Mouse (Mus musculus) midbrain, embryonic 11.5 days (tissue): ENCODE results near the gene Ccdc88c. TPM values are rescaled to one million over a fixed set of nuclear protein-coding genes. Genes with fewer than 3 reads are reported as not detected.
A peak's percentile ranks its signal among the peaks of the same experiment; 100 is the strongest.

Experiments
- ATAC-seq: fragments of 200-750 bp; cut with Nextera tagmentation; 2 replicates; pipeline ENCODE4 v1.8.0; 2017; ENCODE audit warnings: moderate TSS enrichment, moderate library complexity; ENCODE audit not compliant: low FRiP score
- DNase-seq: peaks from one replicate; pipeline ENCODE4 v3.0.0; 2015; ENCODE audit warnings: low spot score; ENCODE audit errors: missing footprints
- H3K27ac ChIP-seq: fragments of 300-500 bp; sonication (generic); 2 replicates; pipeline ENCODE4 v1.5.1; 2014; ENCODE audit warnings: low read depth, low read length
- H3K27me3 ChIP-seq: fragments of 300-500 bp; sonication (generic); 2 replicates; pipeline ENCODE4 v1.6.1; 2014; ENCODE audit warnings: mild to moderate bottlenecking, low read length, moderate library complexity, mixed read lengths; ENCODE audit not compliant: control insufficient read depth, insufficient read depth
- H3K36me3 ChIP-seq: fragments of 300-500 bp; sonication (generic); 2 replicates; pipeline ENCODE4 v1.6.1; 2014; ENCODE audit warnings: mild to moderate bottlenecking, low read length, moderate library complexity, mixed read lengths; ENCODE audit not compliant: control insufficient read depth, insufficient read depth
- H3K4me1 ChIP-seq: fragments of 300-500 bp; sonication (generic); 2 replicates; pipeline ENCODE4 v1.6.1; 2014; ENCODE audit warnings: low read length; ENCODE audit not compliant: control insufficient read depth, insufficient read depth
- H3K4me2 ChIP-seq: fragments of 300-500 bp; sonication (generic); 2 replicates; pipeline ENCODE4 v1.6.1; 2014; ENCODE audit warnings: mild to moderate bottlenecking, moderate library complexity
- H3K4me3 ChIP-seq: fragments of 300-500 bp; sonication (generic); 2 replicates; pipeline ENCODE4 v1.5.1; 2014; ENCODE audit warnings: low read depth, low read length
- H3K9ac ChIP-seq: fragments of 300-500 bp; sonication (generic); 2 replicates; pipeline ENCODE4 v1.6.1; 2014; ENCODE audit warnings: low read length
- H3K9me3 ChIP-seq: fragments of 300-500 bp; sonication (generic); 2 replicates; pipeline ENCODE4 v1.6.1; 2016; ENCODE audit warnings: low read length; ENCODE audit not compliant: control insufficient read depth
- WGBS: fragments of 180-500 bp; shearing (Covaris S2); extraction: QIAGEN DNeasy Blood & Tissue Kit; methylation state at CpG from one replicate; pipeline ENCODE4 v1.1.7; 2014; 5-methylcytosine and 5-hydroxymethylcytosine counted together
- polyA plus RNA-seq: library from polyadenylated mRNA; unstranded; fragments of >200 nt; fragmentation: Nextera tagmentation; extraction: Ambion mirVana; gene quantifications from 2 replicates; pipeline ENCODE4 v1.2.1, GENCODE M21; 2014

The Ccdc88c gene
- polyA plus RNA-seq, 1 experiment from 2014 or later = 11.0 TPM

DNA sequence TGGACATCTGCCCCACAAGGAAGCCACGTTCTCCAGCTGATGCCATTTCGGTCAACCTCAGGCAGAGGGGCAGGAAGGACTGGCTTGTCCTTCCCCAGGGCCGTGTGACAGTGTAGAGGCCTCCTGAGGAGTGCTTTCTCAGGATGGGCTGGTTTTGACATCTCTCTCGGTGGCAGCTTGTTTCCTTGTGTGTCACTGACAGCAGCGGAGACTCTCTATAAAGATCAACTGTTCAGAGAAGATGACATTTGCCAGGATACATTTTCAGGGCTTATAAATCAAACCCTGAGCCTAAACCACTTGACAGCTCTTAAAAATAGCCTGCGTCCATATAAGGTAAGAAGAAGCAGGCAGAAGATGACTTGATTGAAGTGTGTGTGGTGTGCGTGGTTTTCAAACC lies 59.0 kb downstream of the Ccdc88c start:
- WGBS = 84% methylated on average over 7 of the region's 7 CpGs
- Histone ChIP-seq H3K9me3 (no peaks in the 10 kb centered on the region), H3K27ac (no peak overlapping the region), H3K36me3 (peaks cover 10% of the 10 kb centered on the region; the same call in 1 of the 2 replicates), H3K4me3 (no peak overlapping the region), H3K4me2 (no peak overlapping the region), H3K27me3 (no peaks in the 10 kb centered on the region), H3K9ac (no peak overlapping the region), H3K4me1 (no peaks in the 10 kb centered on the region)
- no peak for ATAC-seq
- no peak for DNase-seq

DNA sequence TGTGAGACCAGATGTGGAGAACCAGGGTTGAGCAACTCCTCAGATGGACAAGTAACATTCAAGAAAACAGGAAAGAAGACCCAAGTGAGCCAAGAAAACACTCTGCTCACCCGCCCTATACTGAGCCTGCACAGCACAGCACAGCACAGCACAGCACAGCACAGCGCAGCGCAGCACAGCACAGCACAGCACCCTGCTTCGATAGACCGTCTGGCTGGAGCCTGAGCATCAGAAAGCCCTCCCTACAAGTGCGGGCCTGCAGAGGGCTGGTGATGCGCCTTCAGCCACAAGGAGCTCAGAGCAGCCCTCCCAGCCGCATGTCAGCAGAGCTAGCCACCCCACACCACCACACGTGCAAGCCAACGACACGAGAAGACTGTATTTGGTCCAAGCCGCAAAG lies 61.5 kb downstream of the Ccdc88c start:
- no peak overlapping the region for H3K27ac ChIP-seq
- no peak overlapping the region for H3K9ac ChIP-seq
- ATAC-seq (no peak), DNase-seq (no peak)
- no peaks in the 10 kb centered on the region for H3K4me1 ChIP-seq
- 92% methylated on average over 12 of the region's 12 CpGs for WGBS
- no peaks in the 10 kb centered on the region for H3K9me3 ChIP-seq
- no peak overlapping the region for H3K4me2 ChIP-seq
- H3K4me3 ChIP-seq = no peak overlapping the region
- H3K36me3 ChIP-seq = peaks cover 10% of the 10 kb centered on the region; the same call in 1 of the 2 replicates
- no peaks in the 10 kb centered on the region for H3K27me3 ChIP-seq

DNA sequence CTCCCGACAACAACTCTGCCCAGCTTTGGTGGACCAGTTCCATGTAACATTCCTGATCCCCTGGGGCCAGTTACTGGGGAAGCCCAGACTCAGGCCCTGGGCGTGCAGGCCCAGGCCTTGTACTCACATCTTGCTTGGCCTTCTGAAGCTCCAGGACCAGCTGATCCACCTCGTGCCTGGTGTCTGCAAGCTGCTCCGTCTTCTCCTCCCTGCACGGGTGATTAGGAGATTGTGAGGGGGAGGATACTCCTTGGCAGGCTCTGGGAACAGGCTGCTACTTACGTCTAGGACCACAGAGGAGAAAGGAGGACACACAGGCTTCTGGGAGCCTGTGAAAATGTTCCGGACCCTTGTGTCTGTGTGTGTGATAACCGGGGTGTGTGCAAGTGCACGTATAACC lies 62.6 kb downstream of the Ccdc88c start:
- Histone ChIP-seq H3K27me3 (no peaks in the 10 kb centered on the region), H3K4me1 (no peaks in the 10 kb centered on the region), H3K36me3 (peaks cover 10% of the 10 kb centered on the region; the same call in 1 of the 2 replicates), H3K4me2 (no peak overlapping the region), H3K27ac (no peak overlapping the region), H3K9ac (no peak overlapping the region), H3K4me3 (no peak overlapping the region), H3K9me3 (no peaks in the 10 kb centered on the region)
- no peak for ATAC-seq
- no peak for DNase-seq
- WGBS = 91% methylated on average over 9 of the region's 9 CpGs

DNA sequence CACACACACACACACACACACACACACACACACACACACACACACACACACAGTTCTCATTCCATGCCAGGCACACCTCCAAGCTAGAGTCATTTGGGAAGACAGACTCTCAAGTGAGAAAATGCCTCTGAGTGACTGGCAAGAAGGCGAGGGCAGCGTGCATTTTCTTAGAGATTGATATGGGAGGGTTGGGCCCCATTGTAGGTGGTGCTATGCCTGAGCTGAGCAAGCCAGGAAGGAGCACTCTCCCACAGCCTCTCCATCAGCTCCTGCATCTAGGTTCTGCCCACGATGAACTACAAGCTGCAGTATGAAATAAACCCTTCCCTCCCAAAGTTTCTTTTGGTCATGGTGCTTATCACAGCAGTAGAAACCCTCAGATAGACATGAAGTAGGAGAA lies 63.6 kb downstream of the Ccdc88c start:
- 99% methylated on average over 3 of the region's 3 CpGs for WGBS
- DNase-seq = no peak
- H3K36me3 ChIP-seq = peaks cover 10% of the 10 kb centered on the region; the same call in 1 of the 2 replicates

DNA sequence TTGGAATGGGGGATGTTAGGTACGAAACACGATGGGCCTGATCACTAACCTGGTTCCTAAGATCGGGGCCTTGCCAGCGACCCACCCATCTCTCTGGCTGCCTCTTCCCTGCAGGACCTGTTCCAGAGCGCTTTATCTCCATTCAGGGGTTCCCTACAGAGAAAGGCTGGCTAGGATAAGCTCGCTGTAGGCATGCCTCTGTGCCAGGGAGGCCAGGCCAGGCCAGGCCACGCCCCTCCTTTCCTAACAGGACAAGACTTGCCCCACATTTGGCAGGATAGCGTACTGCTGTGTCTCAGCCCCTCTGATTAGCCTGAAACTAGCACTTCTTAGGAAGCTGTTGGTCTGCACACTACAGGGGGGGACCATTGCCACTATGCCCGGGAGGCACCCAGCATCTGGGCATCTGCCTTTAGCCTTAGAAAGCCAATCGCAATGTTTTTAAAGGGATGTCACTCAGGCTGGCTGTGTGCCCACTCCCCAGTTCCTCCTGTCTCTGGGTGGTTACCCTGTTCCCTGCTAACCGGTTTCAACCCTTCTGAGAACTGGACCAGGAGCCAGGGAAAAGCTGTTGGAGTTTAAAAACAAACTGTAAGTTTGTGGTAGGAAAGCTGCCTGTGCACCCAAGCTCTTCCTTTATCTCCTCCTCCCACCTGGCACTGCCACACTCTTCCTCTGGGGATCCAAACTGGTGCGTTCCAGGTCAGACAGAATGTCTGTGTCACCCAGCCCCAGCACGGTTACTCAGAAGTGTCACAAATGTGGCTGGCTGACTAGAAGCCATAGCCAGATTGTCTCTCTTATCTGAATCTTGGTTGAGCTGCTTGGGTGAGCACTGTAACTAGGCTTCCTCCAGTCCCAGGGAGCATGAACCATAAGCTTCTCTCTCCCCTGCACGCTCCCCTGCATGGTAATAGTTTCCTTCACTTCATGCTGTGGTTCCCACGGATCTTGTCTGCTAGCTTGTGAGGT lies 69.9 kb downstream of the Ccdc88c start:
- H3K36me3 ChIP-seq = 0 out of 2 replicates have a peak, but pooled peaks cover 2% of the 10 kb centered on the region
- H3K27me3 ChIP-seq = no peaks in the 10 kb centered on the region; the same call in 1 of the 2 replicates
- peak; percentile 8; the same call in 1 of the 2 replicates for ATAC-seq
- no peak overlapping the region for H3K9ac ChIP-seq
- DNase-seq = no peak
- no peak overlapping the region for H3K27ac ChIP-seq
- WGBS = 68% methylated on average over 15 of the region's 15 CpGs
- H3K9me3 ChIP-seq = no peaks in the 10 kb centered on the region
- H3K4me3 ChIP-seq = no peak overlapping the region
- H3K4me2 ChIP-seq = no peak overlapping the region
- H3K4me1 ChIP-seq = peaks cover 9% of the 10 kb centered on the region

More for the DNA sequence above, 63.6 kb downstream of the Ccdc88c start:
- H3K27me3 ChIP-seq = no peaks in the 10 kb centered on the region
- H3K27ac ChIP-seq = no peak overlapping the region
- H3K4me1 ChIP-seq = no peaks in the 10 kb centered on the region
- no peak overlapping the region for H3K9ac ChIP-seq
- H3K4me2 ChIP-seq = no peak overlapping the region
- no peak for ATAC-seq
- H3K9me3 ChIP-seq = no peaks in the 10 kb centered on the region
- no peak overlapping the region for H3K4me3 ChIP-seq

DNA sequence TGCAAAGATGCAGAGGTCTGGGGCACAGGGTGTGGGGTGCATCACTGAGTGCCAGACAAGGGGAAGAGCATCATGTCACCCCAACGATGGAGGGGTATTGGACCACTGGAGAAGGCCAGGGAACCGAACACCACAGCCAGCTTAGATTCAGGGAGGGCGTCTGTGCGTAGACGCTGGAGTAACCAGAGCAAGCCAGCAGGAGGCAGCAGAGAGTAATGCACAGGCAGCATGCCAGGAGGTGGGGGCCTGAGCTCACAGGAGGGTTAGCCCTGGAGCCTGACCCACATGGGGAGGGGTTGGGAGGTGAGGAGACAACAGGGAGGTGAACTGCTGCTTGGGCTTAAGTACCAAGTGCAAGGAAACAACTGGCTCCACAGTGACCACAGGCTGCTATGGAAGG lies 70.8 kb downstream of the Ccdc88c start:
- H3K27ac ChIP-seq = no peak overlapping the region; the same call in 1 of the 2 replicates

DNA sequence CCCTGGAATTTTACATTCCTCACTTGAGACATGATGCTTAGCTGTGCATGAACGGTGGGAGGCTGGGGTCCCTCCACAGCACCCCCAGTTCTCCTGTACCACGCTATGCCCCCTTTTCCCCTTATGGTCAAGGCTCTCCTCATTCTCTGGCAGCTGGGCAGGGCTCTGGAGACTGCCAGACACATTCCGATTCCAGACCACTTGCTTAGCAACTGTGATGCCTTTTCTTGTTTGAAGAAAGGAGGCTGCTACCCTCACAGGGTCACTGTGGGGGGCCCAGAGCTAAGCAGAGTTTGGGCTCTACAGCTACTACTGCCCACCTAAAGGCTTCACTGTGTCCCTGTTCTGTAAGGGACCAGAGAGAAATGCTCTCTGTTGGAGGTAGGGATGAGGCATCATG lies 71.6 kb downstream of the Ccdc88c start:
- DNase-seq (peak; percentile 88), ATAC-seq (no peak)
- Histone ChIP-seq H3K36me3 (0 out of 2 replicates have a peak, but pooled peaks cover 2% of the 10 kb centered on the region), H3K4me3 (no peak overlapping the region), H3K9me3 (no peaks in the 10 kb centered on the region), H3K4me1 (peaks cover 9% of the 10 kb centered on the region), H3K27me3 (no peaks in the 10 kb centered on the region; the same call in 1 of the 2 replicates), H3K27ac (peak overlapping the region; percentile 4; the same call in 1 of the 2 replicates), H3K9ac (0 out of 2 replicates have a peak overlapping the region, but pooled peaks have one; percentile 31), H3K4me2 (no peak overlapping the region)
- WGBS = 49% methylated on average over 3 of the region's 3 CpGs

More for the DNA sequence above, 70.8 kb downstream of the Ccdc88c start:
- no peak overlapping the region for H3K9ac ChIP-seq
- ATAC-seq (peak; percentile 71), DNase-seq (peak; percentile 98)
- H3K4me1 ChIP-seq = peaks cover 9% of the 10 kb centered on the region
- H3K27me3 ChIP-seq = no peaks in the 10 kb centered on the region; the same call in 1 of the 2 replicates
- H3K9me3 ChIP-seq = no peaks in the 10 kb centered on the region
- H3K4me2 ChIP-seq = no peak overlapping the region
- 0 out of 2 replicates have a peak, but pooled peaks cover 2% of the 10 kb centered on the region for H3K36me3 ChIP-seq
- no peak overlapping the region for H3K4me3 ChIP-seq
- WGBS = 17% methylated on average over 5 of the region's 5 CpGs

DNA sequence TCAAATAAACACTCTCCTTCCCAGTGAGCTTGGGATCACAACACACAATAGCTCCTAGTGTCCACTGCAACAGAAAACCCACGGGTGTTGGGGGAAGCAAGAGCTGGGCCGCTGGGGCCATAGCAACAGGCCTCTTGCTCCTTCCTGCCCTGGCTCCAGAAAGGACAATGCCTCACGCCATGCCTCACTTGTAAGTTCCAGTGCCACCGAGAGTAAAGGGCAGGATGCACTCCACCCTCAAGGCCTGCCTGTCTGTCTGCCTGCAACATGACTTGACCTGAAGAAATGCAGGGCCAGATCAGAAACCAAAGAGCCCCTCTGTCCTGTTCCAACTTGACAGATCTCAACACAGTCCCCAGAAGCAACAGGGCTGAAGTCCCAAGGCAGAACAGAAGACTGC lies 72.0 kb downstream of the Ccdc88c start:
- no peak overlapping the region for H3K4me2 ChIP-seq
- no peaks in the 10 kb centered on the region for H3K9me3 ChIP-seq
- peaks cover 9% of the 10 kb centered on the region for H3K4me1 ChIP-seq
- H3K9ac ChIP-seq = peak overlapping the region; percentile 31; the same call in 1 of the 2 replicates
- no peaks in the 10 kb centered on the region; the same call in 1 of the 2 replicates for H3K27me3 ChIP-seq
- H3K4me3 ChIP-seq = no peak overlapping the region
- ATAC-seq (no peak), DNase-seq (no peak)
- WGBS = 42% methylated on average over 4 of the region's 4 CpGs
- peak overlapping the region; percentile 4; the same call in 1 of the 2 replicates for H3K27ac ChIP-seq
- H3K36me3 ChIP-seq = 0 out of 2 replicates have a peak, but pooled peaks cover 2% of the 10 kb centered on the region

DNA sequence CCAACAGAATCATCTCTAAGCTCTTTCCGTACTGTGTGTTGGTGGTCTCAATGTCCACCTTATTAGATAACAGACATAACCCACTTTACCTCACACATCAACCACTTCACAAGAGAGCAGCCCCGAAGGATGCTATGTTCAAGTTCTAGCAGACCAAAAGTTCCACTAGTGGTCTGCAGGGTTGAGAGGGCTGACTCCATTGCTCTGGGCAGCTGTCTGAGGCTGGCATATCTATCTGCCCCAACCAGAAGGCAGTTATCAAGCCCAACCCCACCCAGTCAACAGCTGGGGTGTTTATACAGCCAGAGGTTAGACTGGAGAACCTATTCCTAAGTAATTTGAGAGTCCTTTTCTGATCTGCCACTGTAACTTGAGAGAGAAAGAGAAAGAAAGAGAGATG lies 72.8 kb downstream of the Ccdc88c start:
- no peak for ATAC-seq
- H3K27ac ChIP-seq = no peak overlapping the region
- H3K36me3 ChIP-seq = 0 out of 2 replicates have a peak, but pooled peaks cover 2% of the 10 kb centered on the region
- no peak overlapping the region for H3K4me3 ChIP-seq
- 96% methylated on average over 2 of the region's 2 CpGs for WGBS
- no peak overlapping the region; the same call in 1 of the 2 replicates for H3K9ac ChIP-seq
- H3K4me2 ChIP-seq = no peak overlapping the region
- H3K4me1 ChIP-seq = peaks cover 9% of the 10 kb centered on the region
- no peaks in the 10 kb centered on the region; the same call in 1 of the 2 replicates for H3K27me3 ChIP-seq
- no peaks in the 10 kb centered on the region for H3K9me3 ChIP-seq
- DNase-seq = no peak
